ENCODE assay signal across 9 mouse cellular contexts in genomic region chr13:83566834-83567534, GRCm38 (mm10).
DNase-seq lines count a peak whose midpoint lies in the region; ATAC-seq and TF ChIP-seq lines count a peak whose summit lies in the region.
"Had no signal": no experiment of that assay in that cellular context is flagged by ENCODE, and none has a peak within 500 bp of the region (broad histone marks: within the 10 kb centered on the region; RNA-seq: fewer than 3 reads in every experiment).

No protein-coding gene starts in this region.

- DNase-seq in embryo, embryonic 11 days = peak; percentile 56
- peak; percentile 51 for DNase-seq in midbrain, postnatal 0 days (ENCODE audit: low spot score)
- no peak for DNase-seq in thymus, postnatal 4 days
- no peak for DNase-seq in kidney, postnatal 14 days

- no peaks in the 10 kb centered on the region for H3K27me3 ChIP-seq in intestine, postnatal 0 days (replicated peaks; ENCODE audit: control insufficient read depth, insufficient read depth, low read length)
- H3K27me3 ChIP-seq in intestine, embryonic 15.5 days (replicated peaks) = no peaks in the 10 kb centered on the region
- no peaks in the 10 kb centered on the region for H3K27me3 ChIP-seq in forebrain, embryonic 15.5 days
- H3K27me3 ChIP-seq in midbrain, postnatal 0 days (ENCODE audit: insufficient read depth, low read length) = no peaks in the 10 kb centered on the region
- H3K27me3 ChIP-seq: lung, embryonic 15.5 days had no signal

- TF ChIP-seq CTCF in intestine, postnatal 0 days (IDR thresholded peaks at IDR 0.05; ENCODE audit: low read depth) = 0 out of 2 replicates have a peak, but pooled peaks have one; percentile 10
- peak; percentile 35 for TF ChIP-seq CTCF in midbrain, postnatal 0 days (IDR thresholded peaks at IDR 0.05)

- no peak overlapping the region for H3K9ac ChIP-seq in intestine, postnatal 0 days (ENCODE audit: low read depth, low read length)
- H3K9ac ChIP-seq in intestine, embryonic 15.5 days = no peak overlapping the region
- H3K9ac ChIP-seq in forebrain, embryonic 15.5 days (replicated peaks) = no peak overlapping the region
- H3K9ac ChIP-seq in midbrain, postnatal 0 days (replicated peaks; ENCODE audit: low read length, poor library complexity, severe bottlenecking) = no peak overlapping the region
- H3K9ac ChIP-seq: lung, embryonic 15.5 days had no signal

- ATAC-seq in intestine, postnatal 0 days = no peak
- ATAC-seq in intestine, embryonic 15.5 days = no peak
- ATAC-seq in forebrain, embryonic 15.5 days (replicated peaks) = no peak
- ATAC-seq in midbrain, postnatal 0 days (ENCODE audit: low FRiP score) = no peak

- no peaks in the 10 kb centered on the region for H3K9me3 ChIP-seq in intestine, postnatal 0 days (ENCODE audit: control insufficient read depth)
- H3K9me3 ChIP-seq in intestine, embryonic 15.5 days = no peaks in the 10 kb centered on the region
- no peaks in the 10 kb centered on the region for H3K9me3 ChIP-seq in forebrain, embryonic 15.5 days
- H3K9me3 ChIP-seq in midbrain, postnatal 0 days (ENCODE audit: low read length) = no peaks in the 10 kb centered on the region
- H3K9me3 ChIP-seq: lung, embryonic 15.5 days had no signal

- WGBS in intestine, postnatal 0 days = 60% methylated on average over 8 of the region's 8 CpGs
- WGBS in intestine, embryonic 15.5 days = 52% methylated on average over 8 of the region's 8 CpGs
- 44% methylated on average over 8 of the region's 8 CpGs for WGBS in forebrain, embryonic 15.5 days
- WGBS in midbrain, postnatal 0 days = 54% methylated on average over 8 of the region's 8 CpGs

- no peaks in the 10 kb centered on the region for H3K36me3 ChIP-seq in intestine, postnatal 0 days (ENCODE audit: control insufficient read depth, insufficient read depth)
- H3K36me3 ChIP-seq in intestine, embryonic 15.5 days = no peaks in the 10 kb centered on the region
- H3K36me3 ChIP-seq in forebrain, embryonic 15.5 days = no peaks in the 10 kb centered on the region
- no peaks in the 10 kb centered on the region for H3K36me3 ChIP-seq in midbrain, postnatal 0 days (ENCODE audit: insufficient read depth, low read length)
- H3K36me3 ChIP-seq: lung, embryonic 15.5 days had no signal

- H3K4me2 ChIP-seq in intestine, postnatal 0 days (replicated peaks; ENCODE audit: low read depth) = no peak overlapping the region
- no peak overlapping the region for H3K4me2 ChIP-seq in intestine, embryonic 15.5 days (replicated peaks)
- no peak overlapping the region for H3K4me2 ChIP-seq in forebrain, embryonic 15.5 days (replicated peaks)
- H3K4me2 ChIP-seq in midbrain, postnatal 0 days (ENCODE audit: low read depth, low read length, poor library complexity, severe bottlenecking) = no peak overlapping the region

- no peaks in the 10 kb centered on the region for H3K4me1 ChIP-seq in intestine, postnatal 0 days (replicated peaks; ENCODE audit: control insufficient read depth, insufficient read depth, low read length)
- H3K4me1 ChIP-seq in intestine, embryonic 15.5 days (replicated peaks) = no peaks in the 10 kb centered on the region
- H3K4me1 ChIP-seq in forebrain, embryonic 15.5 days = peaks cover 31% of the 10 kb centered on the region
- H3K4me1 ChIP-seq in midbrain, postnatal 0 days (ENCODE audit: insufficient read depth, low read length) = no peaks in the 10 kb centered on the region; the same call in 1 of the 2 replicates

- no peak overlapping the region for H3K4me3 ChIP-seq in intestine, postnatal 0 days (ENCODE audit: low read depth, low read length)
- no peak overlapping the region for H3K4me3 ChIP-seq in intestine, embryonic 15.5 days (replicated peaks)
- no peak overlapping the region for H3K4me3 ChIP-seq in forebrain, embryonic 15.5 days
- H3K4me3 ChIP-seq in midbrain, postnatal 0 days (ENCODE audit: low read depth, low read length) = no peak overlapping the region
- H3K4me3 ChIP-seq: lung, embryonic 15.5 days; myocyte had no signal

- H3K27ac ChIP-seq in intestine, postnatal 0 days (ENCODE audit: low read depth, low read length) = no peak overlapping the region
- H3K27ac ChIP-seq in intestine, embryonic 15.5 days = no peak overlapping the region
- H3K27ac ChIP-seq in forebrain, embryonic 15.5 days (replicated peaks) = peak overlapping the region; percentile 9; the same call in 1 of the 2 replicates
- H3K27ac ChIP-seq in midbrain, postnatal 0 days (ENCODE audit: low read depth, low read length) = no peak overlapping the region

Comparison
In these comparisons a context has a peak if more than half of its experiments do, and no peak if none do; other contexts are left out.
1. DNase-seq: peak in embryo, embryonic 11 days (single experiment) and midbrain, postnatal 0 days (single experiment); none in thymus, postnatal 4 days (single experiment) and kidney, postnatal 14 days (single experiment).